Mouse (Mus musculus) induced T-regulatory cell, adult 2 months (primary cell): ENCODE data around the gene Ptger1.

Experiments used
- DNase-seq: peaks from one replicate; pipeline ENCODE4 v3.0.0-alpha.2; 2012; ENCODE audit warnings: low read depth

Gene Ptger1

DNA sequence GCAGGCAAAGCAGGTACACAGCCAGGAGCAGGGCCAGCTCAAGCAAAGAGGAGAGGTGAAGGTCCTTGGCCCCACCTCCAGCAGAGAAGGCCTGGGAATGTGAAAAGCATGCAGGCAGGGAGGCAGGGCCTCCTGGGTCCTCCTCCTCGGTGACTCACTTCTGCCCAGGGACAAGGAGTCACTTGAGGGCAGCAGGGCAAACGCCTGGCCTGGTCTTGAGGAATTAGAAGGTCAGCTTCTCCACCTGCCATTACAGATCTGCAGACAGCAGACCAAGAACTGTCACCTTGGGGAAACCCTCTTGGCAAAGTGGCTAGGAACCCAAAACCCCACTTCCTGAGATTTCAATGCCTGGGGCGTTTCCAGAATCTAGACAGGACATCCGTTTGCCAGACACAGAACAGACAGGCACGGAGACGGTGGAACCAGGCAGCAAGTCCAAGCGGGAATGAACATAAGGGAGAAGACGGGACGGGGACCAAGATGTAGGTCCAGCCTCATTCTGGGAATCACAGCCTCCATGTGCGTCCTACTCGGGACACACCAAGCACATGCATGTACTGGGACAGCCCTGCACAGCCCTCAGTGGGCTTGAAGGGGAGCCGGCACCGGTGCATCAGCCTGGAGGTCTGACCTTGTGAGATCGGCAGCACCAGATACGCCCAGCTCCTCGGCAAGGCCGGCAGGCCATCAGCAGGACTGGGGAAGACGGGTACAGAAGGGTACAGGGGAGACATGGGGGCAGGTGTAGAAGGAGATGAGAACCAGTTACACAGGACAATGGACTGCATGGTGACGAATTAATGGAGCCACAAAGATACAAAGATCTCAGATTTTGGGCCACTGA lies 31.1 kb downstream of the Ptger1 start:
- DNase-seq, result peak; percentile 54

GRCm38 (mm10) chr8:83698291-83698660 lies 31.8 kb downstream of the Ptger1 start:
- peak; percentile 89 for DNase-seq

DNA sequence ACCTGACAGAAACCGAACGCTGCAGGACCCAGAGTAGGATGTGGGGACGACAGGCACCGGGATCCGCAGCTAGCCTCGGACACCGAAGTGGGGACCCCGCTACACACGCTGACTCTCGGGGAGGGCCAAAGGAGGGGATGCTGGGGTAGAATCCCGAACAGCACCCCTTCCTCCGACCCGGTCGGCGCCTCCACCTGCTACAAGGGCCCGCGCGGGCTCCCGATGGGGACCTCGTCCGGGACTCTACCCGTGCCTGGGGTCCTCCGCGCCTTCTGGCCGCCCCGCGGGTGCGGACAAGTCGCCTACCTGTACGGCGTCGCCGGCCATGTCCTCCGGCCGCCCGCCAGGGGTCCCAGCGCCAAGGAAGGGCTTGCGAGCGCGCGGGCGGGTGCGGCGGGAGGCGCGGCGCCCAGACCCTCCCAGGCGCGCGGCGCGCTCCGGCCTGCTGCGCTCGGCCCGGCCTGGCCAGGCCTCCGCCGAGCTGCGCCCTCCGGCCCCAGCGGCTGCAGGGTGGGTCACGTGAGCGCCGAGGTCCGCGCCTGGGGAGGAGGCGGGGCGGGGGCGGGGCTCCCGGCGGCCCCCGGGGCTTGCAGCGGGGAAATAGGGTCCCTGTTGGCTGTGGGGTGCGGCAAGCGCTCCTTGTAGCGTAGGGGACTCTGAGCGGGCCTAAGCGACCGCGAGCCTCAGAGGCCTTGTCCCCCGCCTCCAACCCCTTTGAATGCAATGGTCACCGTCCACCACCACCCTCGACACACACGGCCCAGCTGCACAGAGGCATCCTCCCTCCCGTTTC lies 32.4 kb downstream of the Ptger1 start, which contains the start of gene Pkn1:
Pkn1 (minus strand) TSS at position 519 of the 793 bp plus-strand sequence.
- peak; percentile 79 for DNase-seq

- DNase-seq, result peak; percentile 85
These were observed 33.1 kb downstream of the Ptger1 start for GRCm38 (mm10) chr8:83699566-83699965.

DNA sequence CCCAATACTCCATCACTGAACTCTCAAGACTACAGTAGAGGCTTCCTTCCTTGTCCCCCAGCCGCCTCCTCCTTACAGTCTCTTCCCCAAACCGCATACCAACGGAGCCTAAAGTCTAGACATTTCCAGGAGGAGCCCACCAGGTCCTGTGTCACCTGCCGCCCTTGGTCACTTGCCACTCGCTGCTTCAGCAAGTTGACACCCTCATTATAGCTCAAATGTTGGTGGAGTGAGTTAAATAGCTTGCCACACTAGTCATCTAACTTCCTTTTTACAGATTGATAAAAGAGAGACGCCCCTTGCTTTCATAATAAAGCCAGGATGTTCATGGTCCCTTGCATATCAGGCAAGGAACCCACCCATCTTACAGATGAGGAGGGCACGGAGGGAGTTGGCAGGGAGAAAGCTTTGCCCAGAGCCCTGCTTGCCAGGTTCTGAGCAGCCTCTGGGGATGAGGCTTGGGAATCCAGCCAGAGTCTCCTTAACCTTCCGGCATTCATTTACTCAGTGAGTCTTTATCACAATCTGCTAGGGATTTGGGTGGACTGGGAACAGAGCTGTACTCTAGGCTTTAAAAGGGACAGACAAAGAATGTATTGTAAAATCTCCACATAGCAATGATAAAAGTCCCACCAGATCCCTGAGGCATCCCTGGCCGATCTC lies 34.1 kb downstream of the Ptger1 start:
- DNase-seq, result no peak

DNA sequence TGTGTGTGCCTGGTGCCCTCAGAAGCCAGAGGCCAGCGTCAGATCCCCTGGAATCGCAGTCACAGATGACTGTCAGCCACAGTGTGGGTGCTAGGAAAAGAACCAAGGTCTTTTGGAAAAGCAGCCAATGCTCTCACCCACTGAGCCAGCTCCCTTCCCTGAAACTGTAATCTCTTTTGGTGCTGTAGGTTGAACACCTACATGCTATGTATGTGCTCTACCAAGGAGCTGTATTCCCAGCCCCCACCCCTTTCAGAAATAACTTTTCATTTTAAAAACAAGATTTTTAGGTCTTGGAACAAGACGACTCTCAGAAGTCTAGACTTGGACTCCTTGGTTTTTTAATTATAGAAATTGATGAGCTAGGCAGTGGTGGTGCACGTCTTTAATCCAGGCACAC lies 36.9 kb downstream of the Ptger1 start:
- no peak for DNase-seq

GRCm38 (mm10) chr8:83706411-83706810 lies 39.9 kb downstream of the Ptger1 start:
- no peak for DNase-seq

GRCm38 (mm10) chr8:83707554-83707953 lies 41.1 kb downstream of the Ptger1 start:
- DNase-seq, result no peak

DNA sequence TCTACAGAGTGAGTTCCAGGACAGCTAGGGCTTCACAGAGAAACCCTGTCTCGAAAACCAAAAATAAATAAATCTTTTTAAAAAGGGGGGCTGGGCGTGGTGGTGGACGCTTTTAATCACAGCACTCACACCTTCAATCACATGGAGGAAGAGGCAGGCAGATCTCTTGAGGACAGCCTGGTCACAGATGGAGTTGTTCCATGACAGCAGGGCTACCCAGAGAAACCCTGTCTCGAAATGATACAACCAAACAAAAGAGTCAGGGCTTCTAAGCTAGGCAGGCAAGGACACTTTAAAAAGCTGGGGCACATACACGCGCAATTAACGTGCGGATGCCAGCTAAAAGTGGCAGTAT lies 48.2 kb downstream of the Ptger1 start:
- DNase-seq, result no peak

DNA sequence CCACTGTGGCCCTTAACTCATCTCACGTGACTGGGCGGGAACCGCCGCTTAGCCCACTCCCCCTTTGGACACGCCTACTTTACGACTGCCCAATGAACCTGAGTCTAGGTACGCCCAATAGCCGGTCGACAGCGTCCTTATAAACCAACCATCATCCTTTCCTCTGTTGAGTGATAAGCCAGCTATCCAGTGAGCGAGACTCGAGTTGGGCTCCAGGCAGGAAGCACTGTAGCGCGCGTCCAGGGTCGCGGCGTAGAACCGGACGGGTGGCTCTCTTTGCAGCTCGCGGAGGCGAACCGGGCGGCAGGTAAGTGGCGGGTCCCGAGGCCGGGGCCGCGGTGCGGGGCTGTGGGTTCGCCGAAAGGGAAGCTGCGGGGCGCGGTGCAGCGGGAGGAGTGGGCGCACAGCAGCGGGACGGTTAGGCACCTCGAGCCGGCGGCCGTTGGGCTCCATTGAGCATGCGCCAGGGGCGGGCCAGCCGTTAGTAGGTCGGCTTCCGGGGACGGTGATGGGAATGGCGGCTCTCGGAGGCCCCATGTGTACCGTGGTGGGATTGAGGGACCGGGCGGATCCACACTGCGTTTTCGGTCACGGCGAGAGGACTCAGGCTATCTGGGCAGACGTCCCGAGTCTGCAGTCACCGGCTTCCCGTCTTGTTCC lies 48.7 kb downstream of the Ptger1 start, which contains the start of gene Ddx39:
Ddx39 (plus strand) TSS at position 147 of the 660 bp plus-strand sequence.
- peak; percentile 99 for DNase-seq

GRCm38 (mm10) chr8:83715771-83716170 lies 49.3 kb downstream of the Ptger1 start:
- DNase-seq, result no peak

DNA sequence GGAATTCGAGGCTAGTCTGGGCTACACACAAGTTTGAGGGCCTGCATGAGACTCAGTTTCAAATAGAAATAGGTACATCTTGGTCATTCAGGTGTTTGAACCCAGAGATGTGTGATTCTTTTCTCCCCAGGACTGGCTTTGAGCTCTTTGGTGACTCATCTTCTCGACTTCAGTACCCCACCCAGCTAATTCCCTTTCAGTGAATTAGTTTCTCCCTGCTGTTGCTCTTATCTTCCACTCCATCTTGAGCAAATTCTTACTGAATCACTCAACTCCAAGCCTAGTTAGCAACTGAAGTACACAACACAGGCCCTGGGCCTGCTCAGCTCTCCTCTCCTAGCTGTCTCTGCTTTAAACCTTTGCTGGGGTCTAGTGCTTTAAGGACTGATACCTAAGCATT lies 50.1 kb downstream of the Ptger1 start:
- DNase-seq, result no peak

- no peak for DNase-seq
These were observed 52.6 kb downstream of the Ptger1 start for GRCm38 (mm10) chr8:83719048-83719447.

DNA sequence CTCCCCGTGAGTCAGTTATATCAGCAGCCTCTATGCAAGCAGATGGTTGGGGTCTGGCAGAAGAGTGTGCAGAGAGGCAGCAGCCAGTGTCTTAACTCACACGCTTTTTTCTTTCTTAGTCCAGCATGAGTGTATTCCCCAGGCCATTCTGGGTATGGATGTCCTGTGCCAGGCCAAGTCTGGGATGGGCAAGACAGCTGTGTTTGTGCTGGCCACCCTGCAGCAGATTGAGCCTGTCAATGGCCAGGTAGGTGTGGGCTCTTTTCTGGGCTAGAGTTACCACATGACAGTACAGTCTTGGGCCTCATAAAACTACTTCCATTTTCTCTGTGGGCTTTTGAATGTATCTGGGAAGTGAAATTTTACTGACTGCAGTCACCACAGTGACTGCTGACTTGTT lies 53.2 kb downstream of the Ptger1 start:
- no peak for DNase-seq

DNA sequence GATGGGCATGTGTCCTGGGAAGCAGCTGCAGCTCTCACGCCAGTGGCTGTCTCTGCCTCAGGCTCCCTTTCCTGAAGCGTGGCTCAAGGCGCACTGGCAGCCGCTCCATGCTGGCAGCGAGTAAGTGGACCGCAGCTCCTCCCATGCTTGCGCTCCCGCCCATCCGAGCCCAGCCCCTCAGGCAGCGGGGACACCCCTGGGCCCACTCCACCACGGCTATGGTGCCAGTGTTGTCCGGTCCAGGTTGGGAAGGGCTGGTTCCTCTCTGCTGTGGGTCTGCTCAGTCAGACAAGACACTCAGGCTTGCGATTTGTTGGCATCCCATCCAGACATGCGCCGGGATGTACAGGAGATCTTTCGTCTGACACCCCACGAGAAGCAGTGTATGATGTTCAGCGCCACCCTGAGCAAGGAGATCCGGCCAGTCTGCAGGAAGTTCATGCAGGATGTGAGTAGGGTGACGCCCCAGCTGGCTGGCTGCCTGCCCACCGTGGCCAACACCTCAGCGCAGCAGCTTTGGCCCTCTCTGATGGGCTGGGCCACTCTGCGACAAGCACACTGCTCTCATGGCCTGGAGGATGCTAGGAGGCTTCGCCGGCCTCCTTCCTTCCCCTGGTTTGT lies 55.0 kb downstream of the Ptger1 start:
- DNase-seq, result no peak
